Mouse (Mus musculus) forebrain, embryonic 16.5 days (tissue): ENCODE measurements at regions not wholly inside any gene's neighbourhood (a gene's known extent, or its start where the extent isn't known, plus 50 kb on each side); places are given as distances from the start of the nearest gene placed in this dataset.

ENCODE experiments used
- ATAC-seq: fragments of 200-750 bp; cut with Nextera tagmentation; 2 replicates; pipeline ENCODE4 v1.8.0; 2017; ENCODE audit warnings: mild to moderate bottlenecking, moderate library complexity
- H3K27ac ChIP-seq: fragments of 300-500 bp; sonication (generic); 2 replicates; pipeline ENCODE4 v1.5.1; 2014; ENCODE audit warnings: low read length, control low read depth
- H3K27me3 ChIP-seq: fragments of 300-500 bp; sonication (generic); replicated peaks from 2 replicates; pipeline ENCODE4 v1.6.1; 2014; ENCODE audit warnings: low read length; ENCODE audit not compliant: control insufficient read depth, insufficient read depth
- H3K36me3 ChIP-seq: fragments of 300-500 bp; sonication (generic); 2 replicates; pipeline ENCODE4 v1.6.1; 2014; ENCODE audit not compliant: control insufficient read depth, insufficient read depth
- H3K4me1 ChIP-seq: fragments of 300-500 bp; sonication (generic); replicated peaks from 2 replicates; pipeline ENCODE4 v1.6.1; 2014; ENCODE audit warnings: low read length; ENCODE audit not compliant: control insufficient read depth, insufficient read depth
- H3K4me2 ChIP-seq: fragments of 300-500 bp; sonication (generic); 2 replicates; pipeline ENCODE4 v1.6.1; 2014; ENCODE audit warnings: mild to moderate bottlenecking, low read length, control low read depth
- H3K4me3 ChIP-seq: fragments of 300-500 bp; sonication (generic); replicated peaks from 2 replicates; pipeline ENCODE4 v1.5.1; 2014; ENCODE audit warnings: mild to moderate bottlenecking, low read length, control low read depth
- H3K9ac ChIP-seq: fragments of 300-500 bp; sonication (generic); replicated peaks from 2 replicates; pipeline ENCODE4 v1.6.1; 2014; ENCODE audit warnings: low read depth, low read length, control low read depth
- H3K9me3 ChIP-seq: fragments of 300-500 bp; sonication (generic); 2 replicates; pipeline ENCODE4 v1.6.1; 2016; ENCODE audit warnings: low read length; ENCODE audit not compliant: control insufficient read depth
- WGBS: fragments of 180-500 bp; shearing (Covaris S2); extraction: QIAGEN DNeasy Blood & Tissue Kit; methylation state at CpG from one replicate; pipeline ENCODE4 v1.1.7; 2014; 5-methylcytosine and 5-hydroxymethylcytosine counted together

DNA sequence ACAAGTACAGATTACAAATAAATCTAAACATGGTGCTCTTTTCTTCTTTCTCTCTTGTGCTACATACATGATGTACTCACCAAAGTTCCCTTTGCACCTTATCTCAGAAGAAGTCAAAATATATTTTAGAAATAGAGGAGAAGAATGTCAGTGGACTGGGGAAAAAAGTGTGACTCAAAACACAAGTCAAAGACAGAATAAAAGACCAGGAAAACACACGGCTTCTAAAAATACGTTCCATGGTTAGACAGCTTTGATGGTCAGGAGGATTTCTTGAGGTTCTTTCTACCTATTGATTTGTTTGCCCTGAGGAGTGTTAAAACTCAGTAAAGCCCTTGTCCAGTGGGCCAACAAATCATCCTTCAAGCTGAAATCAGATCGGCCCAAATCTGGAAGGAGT is 260.5 kb upstream of the Ptger4 start:
- Histone ChIP-seq H3K27me3 (no peaks in the 10 kb centered on the region), H3K4me1 (no peaks in the 10 kb centered on the region), H3K4me2 (no peak overlapping the region), H3K9ac (no peak overlapping the region), H3K4me3 (no peak overlapping the region), H3K36me3 (no peaks in the 10 kb centered on the region), H3K9me3 (no peaks in the 10 kb centered on the region), H3K27ac (no peak overlapping the region)
- no peak for ATAC-seq
- 92% methylated on average over 3 of the region's 3 CpGs for WGBS

DNA sequence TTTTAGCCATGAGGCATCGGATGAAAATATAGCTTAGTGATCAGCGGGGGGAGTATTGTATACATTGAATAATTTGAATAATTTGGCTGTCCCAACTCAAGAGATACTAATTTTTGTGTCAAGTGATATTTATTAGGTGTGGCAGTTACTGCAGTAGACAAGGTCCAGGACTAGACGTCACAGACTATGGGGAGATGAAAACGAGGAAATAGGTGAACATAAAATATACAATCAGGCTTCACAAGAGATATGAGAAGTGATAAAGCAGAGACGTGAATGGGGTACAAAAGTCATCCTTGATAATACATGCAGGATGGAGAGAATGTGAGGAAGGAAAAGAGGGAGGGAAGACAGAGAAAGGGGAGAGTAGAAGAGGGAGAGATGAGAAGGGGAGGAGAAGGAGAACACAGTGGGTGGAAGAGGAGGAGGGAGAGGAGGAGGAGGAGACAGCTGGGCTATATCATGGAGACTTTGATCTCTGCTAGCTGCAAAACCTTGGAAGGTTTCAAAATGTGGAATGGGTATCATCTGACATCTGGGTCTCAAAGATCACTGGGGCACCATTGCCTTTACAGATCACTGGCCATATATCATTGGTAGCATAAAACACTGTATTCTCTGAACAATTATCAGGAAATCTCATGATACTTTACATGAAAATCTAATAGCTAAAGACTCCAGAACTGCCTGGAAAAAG is 263.0 kb upstream of the Ptger4 start:
- Histone ChIP-seq H3K27ac (no peak overlapping the region), H3K4me1 (no peaks in the 10 kb centered on the region), H3K27me3 (no peaks in the 10 kb centered on the region), H3K36me3 (no peaks in the 10 kb centered on the region), H3K4me3 (no peak overlapping the region), H3K9ac (no peak overlapping the region), H3K4me2 (no peak overlapping the region), H3K9me3 (no peaks in the 10 kb centered on the region)
- no peak for ATAC-seq
- WGBS: 91% methylated on average over 5 of the region's 5 CpGs

DNA sequence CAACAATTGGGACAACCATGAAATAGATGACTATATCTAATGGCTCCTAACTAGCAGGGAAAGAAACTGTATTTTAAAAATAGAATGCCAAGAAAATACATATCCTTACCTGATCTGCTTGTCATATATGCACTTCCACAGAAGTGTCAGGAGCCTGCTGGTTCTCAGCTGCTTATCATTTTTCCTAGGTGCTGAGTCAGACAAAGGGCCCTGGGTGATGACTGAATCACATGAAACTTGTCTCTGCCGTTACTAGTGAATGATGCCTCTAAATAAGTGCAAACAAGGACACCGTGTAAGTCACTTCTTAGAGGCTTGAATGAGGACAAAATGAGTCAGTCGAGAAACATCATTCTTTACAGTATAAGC is 263.5 kb upstream of the Ptger4 start:
- Histone ChIP-seq H3K9ac (no peak overlapping the region), H3K27me3 (no peaks in the 10 kb centered on the region), H3K4me2 (no peak overlapping the region), H3K9me3 (no peaks in the 10 kb centered on the region), H3K4me1 (no peaks in the 10 kb centered on the region), H3K27ac (no peak overlapping the region), H3K4me3 (no peak overlapping the region), H3K36me3 (no peaks in the 10 kb centered on the region)
- no peak for ATAC-seq
- WGBS: 84% methylated on average over 3 of the region's 3 CpGs

DNA sequence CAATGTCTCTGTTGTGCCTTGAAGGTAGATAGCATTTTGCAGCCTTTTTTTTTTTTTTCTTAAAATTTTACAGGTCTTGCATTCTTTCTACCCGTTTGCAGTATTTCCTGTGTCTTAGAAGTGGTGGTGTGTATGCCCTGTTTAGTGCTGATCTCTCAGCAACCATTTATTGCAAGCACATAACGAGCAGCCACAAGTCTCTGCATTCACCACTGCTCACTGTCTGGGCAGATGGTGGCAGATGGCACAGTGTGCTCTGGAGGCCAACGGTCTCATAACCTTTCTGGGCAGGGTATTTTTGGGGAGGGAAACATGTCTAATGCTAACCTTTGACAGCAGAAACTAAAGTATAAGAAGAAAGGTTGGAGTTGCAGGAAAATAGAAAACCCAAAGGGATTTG is 266.1 kb upstream of the Ptger4 start:
- Histone ChIP-seq H3K36me3 (no peaks in the 10 kb centered on the region), H3K4me3 (no peak overlapping the region), H3K9me3 (no peaks in the 10 kb centered on the region), H3K4me2 (no peak overlapping the region), H3K27me3 (no peaks in the 10 kb centered on the region), H3K27ac (no peak overlapping the region), H3K4me1 (no peaks in the 10 kb centered on the region), H3K9ac (no peak overlapping the region)
- 39% methylated on average over 3 of the region's 3 CpGs for WGBS
- ATAC-seq: no peak

DNA sequence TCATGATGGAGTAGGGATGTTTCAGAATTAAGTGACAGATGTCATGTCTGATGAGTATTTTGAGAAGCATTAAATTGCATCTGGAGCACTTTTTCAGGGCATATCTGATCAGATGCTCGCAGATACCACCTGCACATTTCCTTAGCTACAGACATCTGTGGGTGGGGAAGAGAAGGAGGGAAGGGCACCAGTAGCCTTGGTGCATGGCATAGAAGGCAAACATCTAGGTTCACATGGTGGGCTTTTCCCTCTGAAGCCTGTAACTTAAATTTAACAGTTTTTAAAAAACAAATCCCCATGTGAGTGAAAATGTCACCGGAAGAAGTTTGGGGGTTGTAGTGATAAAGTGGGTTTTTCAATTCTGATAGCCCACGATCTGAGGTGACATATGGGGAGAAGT is 267.1 kb upstream of the Ptger4 start:
- no peak for ATAC-seq
- WGBS: 88% methylated on average over 3 of the region's 3 CpGs
- no peaks in the 10 kb centered on the region for H3K36me3 ChIP-seq

DNA sequence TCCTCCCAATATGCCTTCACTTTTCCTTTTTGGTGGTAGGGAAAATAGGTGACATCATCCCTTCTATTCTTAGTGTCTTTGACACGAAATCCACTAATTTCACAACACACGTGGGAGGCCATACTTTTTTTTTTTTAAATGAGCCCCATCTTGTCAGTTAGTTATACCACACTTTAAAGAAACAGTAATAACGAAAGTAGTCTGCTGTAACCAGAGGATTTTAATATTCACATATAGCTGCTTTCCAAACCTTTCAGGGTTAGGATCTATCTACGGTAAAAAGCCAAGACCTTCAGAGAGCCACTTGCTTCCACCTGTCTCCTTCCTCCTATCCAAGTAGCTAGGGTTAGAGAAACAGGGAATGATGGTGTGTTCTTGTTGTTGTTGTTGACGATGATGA is 268.6 kb upstream of the Ptger4 start:
- Histone ChIP-seq H3K4me3 (no peak overlapping the region), H3K27ac (no peak overlapping the region), H3K36me3 (no peaks in the 10 kb centered on the region), H3K4me1 (no peaks in the 10 kb centered on the region), H3K9ac (no peak overlapping the region), H3K4me2 (no peak overlapping the region), H3K27me3 (no peaks in the 10 kb centered on the region), H3K9me3 (no peaks in the 10 kb centered on the region)
- ATAC-seq: no peak
- 82% methylated on average over 5 of the region's 5 CpGs for WGBS

More for the DNA sequence above, 267.1 kb upstream of the Ptger4 start:
- Histone ChIP-seq H3K4me1 (no peaks in the 10 kb centered on the region), H3K4me2 (no peak overlapping the region), H3K27ac (no peak overlapping the region), H3K9me3 (no peaks in the 10 kb centered on the region), H3K4me3 (no peak overlapping the region), H3K27me3 (no peaks in the 10 kb centered on the region), H3K9ac (no peak overlapping the region)

DNA sequence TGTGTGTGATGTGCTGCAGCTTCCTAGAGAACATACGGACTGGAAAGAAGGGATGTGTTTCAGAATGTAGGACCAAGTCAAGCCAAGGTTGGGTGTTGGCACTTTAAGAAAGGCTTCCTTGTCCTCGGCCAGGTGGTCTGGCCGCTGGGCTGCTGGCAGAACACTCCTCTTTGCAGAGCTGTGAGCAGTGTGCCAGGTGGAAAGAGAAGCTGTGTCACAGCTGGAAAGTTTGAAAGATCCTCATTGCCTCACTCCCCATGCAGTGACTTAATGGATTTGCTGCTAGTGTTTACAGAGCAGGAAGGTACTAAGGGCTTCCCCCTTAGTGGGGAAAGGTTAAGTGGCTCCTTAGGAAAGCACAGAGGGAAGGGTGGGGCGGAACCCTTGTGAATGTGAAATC is 269.2 kb upstream of the Ptger4 start:
- Histone ChIP-seq H3K4me1 (no peaks in the 10 kb centered on the region), H3K4me3 (no peak overlapping the region), H3K4me2 (no peak overlapping the region), H3K36me3 (no peaks in the 10 kb centered on the region), H3K9me3 (no peaks in the 10 kb centered on the region), H3K27me3 (no peaks in the 10 kb centered on the region), H3K27ac (no peak overlapping the region), H3K9ac (no peak overlapping the region)
- WGBS: 67% methylated on average over 4 of the region's 4 CpGs
- ATAC-seq: no peak

DNA sequence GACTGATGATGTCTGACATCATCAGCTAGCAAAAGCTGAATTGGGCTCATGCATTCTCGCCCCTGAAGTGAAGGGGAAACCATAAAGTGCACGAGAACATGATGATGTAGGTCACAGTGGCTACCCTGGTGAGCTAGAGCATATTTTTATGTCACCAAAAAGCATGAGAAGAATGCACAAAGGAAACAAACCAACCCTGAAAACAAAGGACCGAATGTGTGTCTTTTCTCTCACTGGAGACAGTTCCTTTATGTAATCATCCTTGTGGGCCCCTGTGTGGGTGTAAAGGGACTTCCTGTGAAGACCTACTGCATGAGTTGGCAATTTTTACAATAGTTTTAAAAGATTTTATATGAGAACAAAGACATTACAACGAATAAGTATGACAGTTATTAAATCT is 270.2 kb upstream of the Ptger4 start:
- WGBS: 59% methylated on average over 4 of the region's 4 CpGs
- no peaks in the 10 kb centered on the region for H3K9me3 ChIP-seq

DNA sequence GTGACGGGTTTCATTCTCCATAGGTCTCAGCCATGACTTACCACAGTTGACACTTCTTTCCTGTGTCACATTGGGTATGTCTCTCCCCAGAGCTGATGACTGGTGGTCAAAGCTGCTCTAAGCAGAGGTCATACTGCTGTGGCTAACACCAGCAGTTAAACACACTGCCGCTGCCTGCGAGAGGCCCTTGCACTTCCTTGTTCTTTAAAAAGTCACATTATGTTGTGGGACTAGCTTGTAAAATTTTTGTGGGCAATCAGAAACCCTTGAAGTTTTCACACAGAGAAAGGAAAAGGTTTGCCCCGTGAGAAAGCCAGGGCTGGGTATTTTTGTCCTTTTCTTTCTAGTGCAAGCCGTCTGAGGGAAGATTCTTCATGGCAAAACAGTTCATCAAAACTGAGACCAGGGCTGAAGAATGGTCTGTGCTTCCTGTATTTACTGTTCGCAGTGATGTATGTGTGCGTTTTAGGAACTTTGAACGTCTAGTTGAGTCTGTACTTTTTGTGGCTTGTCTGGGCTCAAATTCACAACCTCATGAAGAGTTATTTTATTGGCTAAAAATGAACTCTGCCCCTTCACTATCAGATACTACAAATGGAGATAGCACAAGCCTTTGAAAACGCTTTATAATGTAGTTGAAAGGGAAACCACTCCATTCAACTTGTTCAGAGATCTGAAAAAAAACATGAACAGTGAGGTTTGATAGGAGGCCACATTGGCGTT is 273.4 kb upstream of the Ptger4 start:
- Histone ChIP-seq H3K27ac (no peak overlapping the region), H3K9ac (no peak overlapping the region), H3K27me3 (no peaks in the 10 kb centered on the region), H3K9me3 (no peaks in the 10 kb centered on the region), H3K4me3 (no peak overlapping the region), H3K36me3 (no peaks in the 10 kb centered on the region), H3K4me2 (no peak overlapping the region), H3K4me1 (no peaks in the 10 kb centered on the region)
- no peak for ATAC-seq
- WGBS: 82% methylated on average over 10 of the region's 10 CpGs

More for the DNA sequence above, 270.2 kb upstream of the Ptger4 start:
- no peak overlapping the region for H3K9ac ChIP-seq
- no peak for ATAC-seq
- H3K4me3 ChIP-seq: no peak overlapping the region
- H3K36me3 ChIP-seq: no peaks in the 10 kb centered on the region
- no peak overlapping the region for H3K4me2 ChIP-seq
- no peaks in the 10 kb centered on the region for H3K27me3 ChIP-seq
- H3K27ac ChIP-seq: no peak overlapping the region
- no peaks in the 10 kb centered on the region for H3K4me1 ChIP-seq
